Mouse (Mus musculus) heart, postnatal 0 days (tissue): ENCODE measurements around the gene Esrra. TPM values are rescaled to one million over a fixed set of nuclear protein-coding genes. Genes with fewer than 3 reads are reported as not detected.

Source experiments
- ATAC-seq: fragments of 200-750 bp; cut with Nextera tagmentation; 2 replicates; pipeline ENCODE4 v1.8.0; 2017; ENCODE audit warnings: low read depth, moderate number of reproducible peaks, moderate library complexity; ENCODE audit not compliant: insufficient read depth
- DNase-seq: peaks from one replicate; pipeline ENCODE4 v3.0.0-alpha.2; 2016; ENCODE audit warnings: low spot score
- H3K27ac ChIP-seq: fragments of 300-500 bp; sonication (generic); 2 replicates; pipeline ENCODE4 v1.5.1; 2014; ENCODE audit warnings: low read depth, mild to moderate bottlenecking
- H3K27me3 ChIP-seq: fragments of 300-500 bp; sonication (generic); 2 replicates; pipeline ENCODE4 v1.6.1; 2014; ENCODE audit warnings: low read length, mixed read lengths; ENCODE audit not compliant: control insufficient read depth, insufficient read depth
- H3K36me3 ChIP-seq: fragments of 300-500 bp; sonication (generic); replicated peaks from 2 replicates; pipeline ENCODE4 v1.6.1; 2014; ENCODE audit warnings: low read length, mixed read lengths; ENCODE audit not compliant: control insufficient read depth, insufficient read depth
- H3K4me1 ChIP-seq: fragments of 300-500 bp; sonication (generic); 2 replicates; pipeline ENCODE4 v1.6.1; 2014; ENCODE audit warnings: antibody characterized with exemption; ENCODE audit not compliant: control insufficient read depth, insufficient read depth
- H3K4me2 ChIP-seq: fragments of 300-500 bp; sonication (generic); 2 replicates; pipeline ENCODE4 v1.6.1; 2014; ENCODE audit warnings: low read depth, mild to moderate bottlenecking, low read length, moderate library complexity
- H3K4me3 ChIP-seq: fragments of 300-500 bp; sonication (generic); 2 replicates; pipeline ENCODE4 v1.5.1; 2014; ENCODE audit warnings: low read depth, low read length
- H3K9ac ChIP-seq: fragments of 300-500 bp; sonication (generic); replicated peaks from 2 replicates; pipeline ENCODE4 v1.6.1; 2014; ENCODE audit warnings: low read depth, low read length, mixed read lengths
- H3K9me3 ChIP-seq: fragments of 300-500 bp; sonication (generic); replicated peaks from 2 replicates; pipeline ENCODE4 v1.6.1; 2016; ENCODE audit warnings: low read length; ENCODE audit not compliant: control insufficient read depth
- CTCF ChIP-seq: IDR thresholded peaks from 2 replicates; pipeline ENCODE4 v1.5.1; 2016; ENCODE audit warnings: antibody characterized with exemption, control low read depth, low read depth
- EP300 ChIP-seq: IDR thresholded peaks from 2 replicates; pipeline ENCODE4 v1.6.1; 2016; ENCODE audit warnings: antibody characterized with exemption, low read depth
- WGBS: fragments of 180-500 bp; shearing (Covaris S2); extraction: QIAGEN DNeasy Blood & Tissue Kit; methylation state at CpG from one replicate; pipeline ENCODE4 v1.1.7; 2014; 5-methylcytosine and 5-hydroxymethylcytosine counted together
- polyA plus RNA-seq: library from polyadenylated mRNA; unstranded; fragments of >200 nt; fragmentation: Nextera tagmentation; extraction: Ambion mirVana; gene quantifications from 2 replicates; pipeline ENCODE4 v1.2.1, GENCODE M21; 2015
- total RNA-seq: library from RNA; depleted of rRNA; stranded (reverse); fragments of >200 nt; gene quantifications from 2 replicates; pipeline ENCODE4 v1.2.3, GENCODE M21; 2014; ENCODE audit warnings: low replicate concordance

Gene Esrra
- total and polyA plus RNA-seq, 2 experiments from 2014 or later = 51.7 to 189 TPM

GRCm38 (mm10) chr19:6948186-6948585 is 26.6 kb upstream of the Esrra start:
- no peak overlapping the region for H3K4me2 ChIP-seq
- TF ChIP-seq EP300 (no peak), CTCF (no peak)
- H3K9ac ChIP-seq = no peak overlapping the region
- 0 out of 2 replicates have a peak, but pooled peaks cover 4% of the 10 kb centered on the region for H3K36me3 ChIP-seq
- peaks cover 12% of the 10 kb centered on the region for H3K4me1 ChIP-seq
- 83% methylated on average over 4 of the region's 4 CpGs for WGBS
- no peaks in the 10 kb centered on the region for H3K9me3 ChIP-seq
- ATAC-seq (no peak), DNase-seq (no peak)
- H3K27me3 ChIP-seq = no peaks in the 10 kb centered on the region
- H3K4me3 ChIP-seq = no peak overlapping the region
- no peak overlapping the region for H3K27ac ChIP-seq

- Histone ChIP-seq H3K9ac (no peak overlapping the region), H3K36me3 (0 out of 2 replicates have a peak, but pooled peaks cover 4% of the 10 kb centered on the region), H3K4me3 (no peak overlapping the region), H3K4me1 (peaks cover 12% of the 10 kb centered on the region), H3K4me2 (no peak overlapping the region), H3K27me3 (no peaks in the 10 kb centered on the region), H3K9me3 (no peaks in the 10 kb centered on the region), H3K27ac (no peak overlapping the region)
- ATAC-seq (no peak), DNase-seq (no peak)
- WGBS = 53% methylated on average over 4 of the region's 4 CpGs
- TF ChIP-seq EP300 (no peak), CTCF (no peak)
These were observed 26.1 kb upstream of the Esrra start for GRCm38 (mm10) chr19:6947742-6948141.

GRCm38 (mm10) chr19:6943709-6944108 is 22.1 kb upstream of the Esrra start:
- DNase-seq (no peak), ATAC-seq (no peak)
- Histone ChIP-seq H3K4me3 (no peak overlapping the region), H3K27ac (no peak overlapping the region), H3K27me3 (no peaks in the 10 kb centered on the region), H3K9me3 (no peaks in the 10 kb centered on the region), H3K9ac (no peak overlapping the region), H3K36me3 (0 out of 2 replicates have a peak, but pooled peaks cover 4% of the 10 kb centered on the region), H3K4me1 (peaks cover 19% of the 10 kb centered on the region), H3K4me2 (no peak overlapping the region)
- TF ChIP-seq CTCF = no peak
- 90% methylated on average over 6 of the region's 6 CpGs for WGBS

- Histone ChIP-seq H3K9me3 (no peaks in the 10 kb centered on the region), H3K4me1 (peaks cover 19% of the 10 kb centered on the region), H3K9ac (peak overlapping the region; percentile 61), H3K27ac (peak overlapping the region; percentile 84), H3K4me3 (peak overlapping the region; percentile 72), H3K36me3 (0 out of 2 replicates have a peak, but pooled peaks cover 4% of the 10 kb centered on the region), H3K27me3 (no peaks in the 10 kb centered on the region), H3K4me2 (peak overlapping the region; percentile 87)
- no peak for ATAC-seq
- 26% methylated on average over 5 of the region's 5 CpGs for WGBS
- DNase-seq = no peak
- no peak for TF ChIP-seq EP300
- no peak for TF ChIP-seq CTCF
These were observed 21.2 kb upstream of the Esrra start for GRCm38 (mm10) chr19:6942764-6943163.

GRCm38 (mm10) chr19:6942249-6942691 is 20.7 kb upstream of the Esrra start, which contains the start of gene Gpr137:
Gene Gpr137, minus strand, starts transcription at chr19:6942480.
- DNase-seq (peak; percentile 92), ATAC-seq (peak; percentile 90)
- H3K9me3 ChIP-seq = no peaks in the 10 kb centered on the region
- TF ChIP-seq CTCF = no peak
- 0 out of 2 replicates have a peak, but pooled peaks cover 4% of the 10 kb centered on the region for H3K36me3 ChIP-seq
- peaks cover 19% of the 10 kb centered on the region for H3K4me1 ChIP-seq
- H3K27ac ChIP-seq = peak within 1 kb of the TSS; percentile 84
- peak within 1 kb of the TSS; percentile 87 for H3K4me2 ChIP-seq
- no peaks in the 10 kb centered on the region for H3K27me3 ChIP-seq
- under 1% methylated on average over 27 of the region's 27 CpGs for WGBS
- H3K9ac ChIP-seq = peak within 1 kb of the TSS; percentile 61
- peak within 1 kb of the TSS; percentile 72 for H3K4me3 ChIP-seq
